Mouse (Mus musculus): ENCODE results near the gene Fam171a1.

- no peak for TF ChIP-seq POLR2A (IDR thresholded peaks at IDR 0.05; ENCODE audit: borderline replicate concordance, extremely low read depth, low read depth, low read length)
- TF ChIP-seq CTCF (IDR thresholded peaks at IDR 0.05; ENCODE audit: insufficient read depth, low read length) = no peak
Observed at GRCm38 (mm10) chr2:3122571-3122970, 8.5 kb downstream of the Fam171a1 start.
